Mouse (Mus musculus) lung, embryonic 14.5 days (tissue): ENCODE results near the gene Cul7. TPM values are rescaled to one million over a fixed set of nuclear protein-coding genes. Genes with fewer than 3 reads are reported as not detected.

Experiments used
- ATAC-seq: fragments of 200-750 bp; cut with Nextera tagmentation; 2 replicates; pipeline ENCODE4 v1.8.0; 2017; ENCODE audit warnings: mild to moderate bottlenecking, moderate TSS enrichment, moderate library complexity; ENCODE audit not compliant: insufficient read depth
- DNase-seq: peaks from one replicate; pipeline ENCODE4 v3.0.0-alpha.2; 2015
- H3K27ac ChIP-seq: fragments of 300-500 bp; sonication (generic); 2 replicates; pipeline ENCODE4 v1.5.1; 2014; ENCODE audit warnings: low read depth, mild to moderate bottlenecking, moderate library complexity
- H3K27me3 ChIP-seq: fragments of 300-500 bp; sonication (generic); 2 replicates; pipeline ENCODE4 v1.6.1; 2014; ENCODE audit warnings: low read length, control low read depth; ENCODE audit not compliant: insufficient read depth
- H3K36me3 ChIP-seq: fragments of 300-500 bp; sonication (generic); 2 replicates; pipeline ENCODE4 v1.6.1; 2014; ENCODE audit warnings: control low read depth; ENCODE audit not compliant: insufficient read depth
- H3K4me1 ChIP-seq: fragments of 300-500 bp; sonication (generic); 2 replicates; pipeline ENCODE4 v1.6.1; 2014; ENCODE audit warnings: antibody characterized with exemption, control low read depth; ENCODE audit not compliant: insufficient read depth
- H3K4me2 ChIP-seq: fragments of 300-500 bp; sonication (generic); 2 replicates; pipeline ENCODE4 v1.6.1; 2014; ENCODE audit warnings: mild to moderate bottlenecking
- H3K4me3 ChIP-seq: fragments of 300-500 bp; sonication (generic); 2 replicates; pipeline ENCODE4 v1.5.1; 2014; ENCODE audit warnings: low read depth, low read length
- H3K9ac ChIP-seq: fragments of 300-500 bp; sonication (generic); 2 replicates; pipeline ENCODE4 v1.6.1; 2014
- H3K9me3 ChIP-seq: fragments of 300-500 bp; sonication (generic); 2 replicates; pipeline ENCODE4 v1.6.1; 2016; ENCODE audit warnings: low read depth, low read length, control low read depth
- CTCF ChIP-seq: IDR thresholded peaks from 2 replicates; pipeline ENCODE4 v1.5.1; 2016; ENCODE audit warnings: antibody characterized with exemption, low read depth
- WGBS: fragments of 180-500 bp; shearing (Covaris S2); extraction: QIAGEN DNeasy Blood & Tissue Kit; methylation state at CpG from one replicate; pipeline ENCODE4 v1.1.7; 2014; 5-methylcytosine and 5-hydroxymethylcytosine counted together
- polyA plus RNA-seq: library from polyadenylated mRNA; unstranded; fragments of >200 nt; fragmentation: Nextera tagmentation; extraction: Ambion mirVana; gene quantifications from 2 replicates; pipeline ENCODE4 v1.2.1, GENCODE M21; 2014

Cul7 gene
- 36.6 TPM in 2 replicates for polyA plus RNA-seq

GRCm38 (mm10) chr17:46650232-46651031 lies at the start of gene Cul7:
Gene Cul7, plus strand, starts transcription at chr17:46650337.
- DNase-seq (peak; percentile 97), ATAC-seq (peak; percentile 95)
- peaks cover 12% of the 10 kb centered on the region for H3K4me1 ChIP-seq
- WGBS, result under 1% methylated on average over 56 of the region's 58 CpGs
- H3K36me3 ChIP-seq, result peaks cover 46% of the 10 kb centered on the region
- H3K27me3 ChIP-seq, result no peaks in the 10 kb centered on the region
- peak within 1 kb of the TSS; percentile 89 for H3K9ac ChIP-seq
- no peaks in the 10 kb centered on the region for H3K9me3 ChIP-seq
- peak within 1 kb of the TSS; percentile 98 for H3K27ac ChIP-seq
- peak within 1 kb of the TSS; percentile 75 for H3K4me3 ChIP-seq
- no peak for TF ChIP-seq CTCF
- H3K4me2 ChIP-seq, result peak within 1 kb of the TSS; percentile 88

- Histone ChIP-seq H3K4me1 (peaks cover 6% of the 10 kb centered on the region; the same call in 1 of the 2 replicates), H3K4me3 (no peak overlapping the region), H3K36me3 (peaks cover 15% of the 10 kb centered on the region), H3K27ac (no peak overlapping the region), H3K9ac (no peak overlapping the region), H3K27me3 (no peaks in the 10 kb centered on the region), H3K4me2 (no peak overlapping the region), H3K9me3 (no peaks in the 10 kb centered on the region)
- no peak for DNase-seq
- no peak for ATAC-seq
- peak; percentile 33; the same call in 1 of the 2 replicates for TF ChIP-seq CTCF
- WGBS, result 70% methylated on average over 2 of the region's 2 CpGs
Measured at GRCm38 (mm10) chr17:46600569-46600968, 49.6 kb upstream of the Cul7 start.

GRCm38 (mm10) chr17:46602212-46602611 lies 47.9 kb upstream of the Cul7 start:
- Histone ChIP-seq H3K9ac (no peak overlapping the region), H3K9me3 (no peaks in the 10 kb centered on the region), H3K4me2 (no peak overlapping the region), H3K36me3 (peaks cover 10% of the 10 kb centered on the region), H3K4me1 (peaks cover 8% of the 10 kb centered on the region; the same call in 1 of the 2 replicates), H3K4me3 (no peak overlapping the region), H3K27ac (peak overlapping the region; percentile 21; the same call in 1 of the 2 replicates), H3K27me3 (no peaks in the 10 kb centered on the region)
- WGBS, result 40% methylated on average over 9 of the region's 9 CpGs
- ATAC-seq (peak; percentile 40; the same call in 1 of the 2 replicates), DNase-seq (peak; percentile 77)
- TF ChIP-seq CTCF, result no peak

- H3K4me3 ChIP-seq, result no peak overlapping the region
- H3K27ac ChIP-seq, result no peak overlapping the region
- WGBS, result 96% methylated on average over 4 of the region's 4 CpGs
- H3K4me1 ChIP-seq, result peaks cover 8% of the 10 kb centered on the region; the same call in 1 of the 2 replicates
- H3K4me2 ChIP-seq, result no peak overlapping the region
- ATAC-seq (no peak), DNase-seq (no peak)
- no peaks in the 10 kb centered on the region for H3K36me3 ChIP-seq
- H3K27me3 ChIP-seq, result no peaks in the 10 kb centered on the region
- peak; percentile 20; the same call in 1 of the 2 replicates for TF ChIP-seq CTCF
- H3K9me3 ChIP-seq, result no peaks in the 10 kb centered on the region
- no peak overlapping the region for H3K9ac ChIP-seq
Measured at GRCm38 (mm10) chr17:46603229-46603628, 46.9 kb upstream of the Cul7 start.

GRCm38 (mm10) chr17:46605126-46605525 lies 45.0 kb upstream of the Cul7 start:
- H3K27me3 ChIP-seq, result no peaks in the 10 kb centered on the region
- no peak overlapping the region for H3K9ac ChIP-seq
- H3K27ac ChIP-seq, result peak overlapping the region; percentile 32; the same call in 1 of the 2 replicates
- 68% methylated on average over 5 of the region's 5 CpGs for WGBS
- ATAC-seq (no peak), DNase-seq (no peak)
- no peak overlapping the region for H3K4me3 ChIP-seq
- peaks cover 8% of the 10 kb centered on the region; the same call in 1 of the 2 replicates for H3K4me1 ChIP-seq
- no peak overlapping the region for H3K4me2 ChIP-seq
- no peaks in the 10 kb centered on the region for H3K9me3 ChIP-seq
- no peak for TF ChIP-seq CTCF
- no peaks in the 10 kb centered on the region for H3K36me3 ChIP-seq

GRCm38 (mm10) chr17:46605987-46606386 lies 44.1 kb upstream of the Cul7 start:
- Histone ChIP-seq H3K4me2 (no peak overlapping the region), H3K4me1 (peaks cover 8% of the 10 kb centered on the region; the same call in 1 of the 2 replicates), H3K9me3 (no peaks in the 10 kb centered on the region), H3K27ac (no peak overlapping the region; the same call in 1 of the 2 replicates), H3K9ac (no peak overlapping the region), H3K4me3 (no peak overlapping the region), H3K36me3 (0 out of 2 replicates have a peak, but pooled peaks cover 2% of the 10 kb centered on the region), H3K27me3 (no peaks in the 10 kb centered on the region)
- DNase-seq (peak; percentile 61), ATAC-seq (peak; percentile 59; the same call in 1 of the 2 replicates)
- WGBS, result 63% methylated on average over 12 of the region's 12 CpGs
- TF ChIP-seq CTCF, result no peak
